Mouse (Mus musculus) heart, postnatal 0 days (tissue): ENCODE results near the gene D6Wsu163e. TPM values are rescaled to one million over a fixed set of nuclear protein-coding genes. Genes with fewer than 3 reads are reported as not detected.

ENCODE experiments used
- ATAC-seq: fragments of 200-750 bp; cut with Nextera tagmentation; 2 replicates; pipeline ENCODE4 v1.8.0; 2017; ENCODE audit warnings: low read depth, moderate number of reproducible peaks, moderate library complexity; ENCODE audit not compliant: insufficient read depth
- DNase-seq: peaks from one replicate; pipeline ENCODE4 v3.0.0-alpha.2; 2016; ENCODE audit warnings: low spot score
- H3K27ac ChIP-seq: fragments of 300-500 bp; sonication (generic); 2 replicates; pipeline ENCODE4 v1.5.1; 2014; ENCODE audit warnings: low read depth, mild to moderate bottlenecking
- H3K27me3 ChIP-seq: fragments of 300-500 bp; sonication (generic); 2 replicates; pipeline ENCODE4 v1.6.1; 2014; ENCODE audit warnings: low read length, mixed read lengths; ENCODE audit not compliant: control insufficient read depth, insufficient read depth
- H3K36me3 ChIP-seq: fragments of 300-500 bp; sonication (generic); replicated peaks from 2 replicates; pipeline ENCODE4 v1.6.1; 2014; ENCODE audit warnings: low read length, mixed read lengths; ENCODE audit not compliant: control insufficient read depth, insufficient read depth
- H3K4me1 ChIP-seq: fragments of 300-500 bp; sonication (generic); 2 replicates; pipeline ENCODE4 v1.6.1; 2014; ENCODE audit warnings: antibody characterized with exemption; ENCODE audit not compliant: control insufficient read depth, insufficient read depth
- H3K4me2 ChIP-seq: fragments of 300-500 bp; sonication (generic); 2 replicates; pipeline ENCODE4 v1.6.1; 2014; ENCODE audit warnings: low read depth, mild to moderate bottlenecking, low read length, moderate library complexity
- H3K4me3 ChIP-seq: fragments of 300-500 bp; sonication (generic); 2 replicates; pipeline ENCODE4 v1.5.1; 2014; ENCODE audit warnings: low read depth, low read length
- H3K9ac ChIP-seq: fragments of 300-500 bp; sonication (generic); replicated peaks from 2 replicates; pipeline ENCODE4 v1.6.1; 2014; ENCODE audit warnings: low read depth, low read length, mixed read lengths
- H3K9me3 ChIP-seq: fragments of 300-500 bp; sonication (generic); replicated peaks from 2 replicates; pipeline ENCODE4 v1.6.1; 2016; ENCODE audit warnings: low read length; ENCODE audit not compliant: control insufficient read depth
- CTCF ChIP-seq: IDR thresholded peaks from 2 replicates; pipeline ENCODE4 v1.5.1; 2016; ENCODE audit warnings: antibody characterized with exemption, control low read depth, low read depth
- EP300 ChIP-seq: IDR thresholded peaks from 2 replicates; pipeline ENCODE4 v1.6.1; 2016; ENCODE audit warnings: antibody characterized with exemption, low read depth
- WGBS: fragments of 180-500 bp; shearing (Covaris S2); extraction: QIAGEN DNeasy Blood & Tissue Kit; methylation state at CpG from one replicate; pipeline ENCODE4 v1.1.7; 2014; 5-methylcytosine and 5-hydroxymethylcytosine counted together
- polyA plus RNA-seq: library from polyadenylated mRNA; unstranded; fragments of >200 nt; fragmentation: Nextera tagmentation; extraction: Ambion mirVana; gene quantifications from 2 replicates; pipeline ENCODE4 v1.2.1, GENCODE M21; 2015
- total RNA-seq: library from RNA; depleted of rRNA; stranded (reverse); fragments of >200 nt; gene quantifications from 2 replicates; pipeline ENCODE4 v1.2.3, GENCODE M21; 2014; ENCODE audit warnings: low replicate concordance; rRNA removed

The D6Wsu163e gene
- total and polyA plus RNA-seq, 2 experiments from 2014 or later, result 3.8 to 11.9 TPM

GRCm38 (mm10) chr6:127019254-127019653, 79.5 kb downstream of the D6Wsu163e start:
- no peak overlapping the region for H3K27ac ChIP-seq
- peaks cover 6% of the 10 kb centered on the region; the same call in 1 of the 2 replicates for H3K4me1 ChIP-seq
- no peaks in the 10 kb centered on the region for H3K36me3 ChIP-seq
- H3K27me3 ChIP-seq, result peaks cover 7% of the 10 kb centered on the region; the same call in 1 of the 2 replicates
- ATAC-seq, result no peak
- no peak for DNase-seq
- H3K9ac ChIP-seq, result no peak overlapping the region
- no peaks in the 10 kb centered on the region for H3K9me3 ChIP-seq
- no peak overlapping the region for H3K4me2 ChIP-seq
- WGBS, result 13% methylated on average over 6 of the region's 6 CpGs
- TF ChIP-seq EP300, result no peak
- TF ChIP-seq CTCF, result no peak
- no peak overlapping the region for H3K4me3 ChIP-seq

GRCm38 (mm10) chr6:127020431-127020830, 80.7 kb downstream of the D6Wsu163e start:
- no peaks in the 10 kb centered on the region for H3K9me3 ChIP-seq
- no peak overlapping the region for H3K27ac ChIP-seq
- no peaks in the 10 kb centered on the region for H3K36me3 ChIP-seq
- H3K9ac ChIP-seq, result no peak overlapping the region
- peaks cover 6% of the 10 kb centered on the region; the same call in 1 of the 2 replicates for H3K4me1 ChIP-seq
- DNase-seq, result no peak
- ATAC-seq, result no peak
- H3K4me2 ChIP-seq, result no peak overlapping the region
- WGBS, result 39% methylated on average over 13 of the region's 13 CpGs
- H3K4me3 ChIP-seq, result no peak overlapping the region
- H3K27me3 ChIP-seq, result peaks cover 7% of the 10 kb centered on the region; the same call in 1 of the 2 replicates
- no peak for TF ChIP-seq EP300
- no peak for TF ChIP-seq CTCF

GRCm38 (mm10) chr6:127024836-127025235, 85.1 kb downstream of the D6Wsu163e start:
- no peak overlapping the region for H3K4me3 ChIP-seq
- no peak overlapping the region for H3K9ac ChIP-seq
- TF ChIP-seq EP300, result no peak
- TF ChIP-seq CTCF, result no peak
- 41% methylated on average over 7 of the region's 7 CpGs for WGBS
- peaks cover 3% of the 10 kb centered on the region; the same call in 1 of the 2 replicates for H3K27me3 ChIP-seq
- H3K27ac ChIP-seq, result no peak overlapping the region
- DNase-seq (no peak), ATAC-seq (no peak)
- H3K4me1 ChIP-seq, result no peaks in the 10 kb centered on the region
- no peaks in the 10 kb centered on the region for H3K36me3 ChIP-seq
- no peak overlapping the region for H3K4me2 ChIP-seq
- H3K9me3 ChIP-seq, result no peaks in the 10 kb centered on the region

Other genes starting within 250 kb of the D6Wsu163e start
- gene Kcna6, start 199.3 kb upstream of the D6Wsu163e start, total RNA-seq, result 0.73 and 2.7 TPM in 2 replicates
- 0.45 and 0.57 TPM in 2 replicates for gene Kcna6, start 199.3 kb upstream of the D6Wsu163e start, polyA plus RNA-seq
- gene Ndufa9, start 90.8 kb upstream of the D6Wsu163e start, total RNA-seq, result 532 and 638 TPM in 2 replicates
- gene Ndufa9, start 90.8 kb upstream of the D6Wsu163e start, polyA plus RNA-seq, result 799 and 823 TPM in 2 replicates
- not detected in 2 replicates for gene Akap3, start 86.9 kb upstream of the D6Wsu163e start, total RNA-seq
- gene Akap3, start 86.9 kb upstream of the D6Wsu163e start, polyA plus RNA-seq, result not detected in 2 replicates
- not detected in 2 replicates for gene Dyrk4, start 18.1 kb upstream of the D6Wsu163e start, total RNA-seq
- gene Dyrk4, start 18.1 kb upstream of the D6Wsu163e start, polyA plus RNA-seq, result 0.05 and 0.15 TPM in 2 replicates
- 12.9 and 14.9 TPM in 2 replicates for gene Rad51ap1, start 375 bp upstream of the D6Wsu163e start, total RNA-seq
- gene Rad51ap1, start 375 bp upstream of the D6Wsu163e start, polyA plus RNA-seq, result 9.4 and 9.5 TPM in 2 replicates
- not detected in 2 replicates for gene Fgf6, start 75.6 kb downstream of the D6Wsu163e start, total RNA-seq
- not detected in 2 replicates for gene Fgf6, start 75.6 kb downstream of the D6Wsu163e start, polyA plus RNA-seq
- gene Fgf23, start 132.9 kb downstream of the D6Wsu163e start, total RNA-seq, result 1.1 TPM in 1 of 2 replicates, not detected in the other
- gene Fgf23, start 132.9 kb downstream of the D6Wsu163e start, polyA plus RNA-seq, result 0.05 TPM in 1 of 2 replicates, not detected in the other
- gene Tigar, start 169.6 kb downstream of the D6Wsu163e start, total RNA-seq, result 9.0 and 21.1 TPM in 2 replicates
- 14.4 and 15.6 TPM in 2 replicates for gene Tigar, start 169.6 kb downstream of the D6Wsu163e start, polyA plus RNA-seq
- 31.1 and 34.5 TPM in 2 replicates for gene Ccnd2, start 212.2 kb downstream of the D6Wsu163e start, total RNA-seq
- 383 and 392 TPM in 2 replicates for gene Ccnd2, start 212.2 kb downstream of the D6Wsu163e start, polyA plus RNA-seq